Mouse (Mus musculus) cortical plate, adult 2 months (tissue): ENCODE measurements around the gene Emb.

ENCODE experiments used
- CTCF ChIP-seq: fragments of 200-500 bp; IDR thresholded peaks from 2 replicates; pipeline ENCODE4 v1.5.1; 2011; ENCODE audit warnings: mild to moderate bottlenecking, control low read depth, low read length; ENCODE audit not compliant: insufficient read depth; ENCODE audit errors: extremely low read depth
- POLR2A ChIP-seq: fragments of 200-500 bp; IDR thresholded peaks from 2 replicates; pipeline ENCODE4 v1.6.1; 2011; ENCODE audit warnings: mild to moderate bottlenecking, low read length, control low read depth; ENCODE audit not compliant: insufficient read depth; ENCODE audit errors: extremely low read depth

DNA sequence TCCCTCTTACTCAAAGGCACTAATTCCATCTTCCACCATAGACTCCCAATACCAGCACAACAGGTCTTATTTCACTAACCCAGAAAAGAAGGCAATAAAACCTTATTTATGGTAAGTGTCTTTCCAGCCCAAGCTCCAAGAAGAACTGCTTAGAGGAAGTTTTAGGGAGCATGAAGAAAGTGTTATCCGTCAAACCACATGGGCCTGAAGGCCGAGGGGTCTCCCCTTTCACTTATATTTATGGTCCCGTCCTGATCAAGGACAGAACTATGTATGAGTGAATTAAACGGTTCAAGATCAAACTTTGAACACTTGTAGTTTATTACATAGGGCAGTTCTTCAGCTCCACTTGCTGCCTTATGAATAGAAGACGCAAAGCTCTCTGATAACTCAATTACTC is 44.4 kb upstream of the Emb start:
- TF ChIP-seq CTCF = no peak
- TF ChIP-seq POLR2A = no peak
